Mouse (Mus musculus) forebrain, embryonic 15.5 days (tissue): ENCODE measurements at regions not wholly inside any gene's neighbourhood (a gene's known extent, or its start where the extent isn't known, plus 50 kb on each side); places are given as distances from the start of the nearest gene placed in this dataset.

Experiments used
- ATAC-seq: fragments of 200-750 bp; cut with Nextera tagmentation; replicated peaks from 2 replicates; pipeline ENCODE4 v1.8.0; 2017; ENCODE audit warnings: mild to moderate bottlenecking, moderate TSS enrichment, moderate library complexity
- H3K27ac ChIP-seq: fragments of 300-500 bp; sonication (generic); replicated peaks from 2 replicates; pipeline ENCODE4 v1.5.1; 2015; ENCODE audit warnings: mild to moderate bottlenecking, inconsistent platforms
- H3K27me3 ChIP-seq: fragments of 300-500 bp; sonication (generic); 2 replicates; pipeline ENCODE4 v1.6.1; 2015; ENCODE audit warnings: inconsistent platforms
- H3K36me3 ChIP-seq: fragments of 300-500 bp; sonication (generic); 2 replicates; pipeline ENCODE4 v1.6.1; 2015; ENCODE audit warnings: mild to moderate bottlenecking, inconsistent platforms
- H3K4me1 ChIP-seq: fragments of 300-500 bp; sonication (generic); 2 replicates; pipeline ENCODE4 v1.6.1; 2015; ENCODE audit warnings: inconsistent platforms
- H3K4me2 ChIP-seq: fragments of 300-500 bp; sonication (generic); replicated peaks from 2 replicates; pipeline ENCODE4 v1.6.1; 2015; ENCODE audit warnings: mild to moderate bottlenecking, inconsistent platforms
- H3K4me3 ChIP-seq: fragments of 300-500 bp; sonication (generic); 2 replicates; pipeline ENCODE4 v1.5.1; 2015; ENCODE audit warnings: mild to moderate bottlenecking, inconsistent platforms
- H3K9ac ChIP-seq: fragments of 300-500 bp; sonication (generic); replicated peaks from 2 replicates; pipeline ENCODE4 v1.6.1; 2015; ENCODE audit warnings: mild to moderate bottlenecking, inconsistent platforms
- H3K9me3 ChIP-seq: fragments of 300-500 bp; sonication (generic); 2 replicates; pipeline ENCODE4 v1.6.1; 2016; ENCODE audit warnings: inconsistent platforms
- WGBS: fragments of 180-500 bp; shearing (Covaris S2); methylation state at CpG from one replicate; pipeline ENCODE4 v1.1.7; 2015; ENCODE audit warnings: mixed read lengths; 5-methylcytosine and 5-hydroxymethylcytosine counted together

DNA sequence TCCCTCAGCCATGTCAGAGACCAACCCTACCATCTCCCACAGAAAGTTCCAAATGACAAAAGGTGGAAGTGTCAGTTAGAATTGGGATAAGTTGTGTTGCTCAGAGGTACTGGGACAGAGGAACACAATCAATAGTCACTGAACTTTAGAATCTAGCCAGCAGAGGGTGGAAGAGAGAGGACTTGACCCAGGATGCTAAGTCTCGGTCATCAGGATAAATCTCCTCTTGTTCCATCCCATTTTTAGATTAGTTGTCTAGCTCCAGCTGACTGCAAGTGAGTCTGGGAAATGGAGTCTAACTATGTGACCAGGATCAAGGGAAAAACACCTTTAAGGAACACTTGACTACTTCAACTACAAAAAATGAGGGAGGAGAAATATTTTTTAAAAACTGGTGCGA lies 91.5 kb downstream of the Fam84b start:
- Histone ChIP-seq H3K4me1 (no peaks in the 10 kb centered on the region), H3K27me3 (no peaks in the 10 kb centered on the region), H3K9ac (no peak overlapping the region), H3K4me3 (no peak overlapping the region), H3K36me3 (no peaks in the 10 kb centered on the region), H3K27ac (no peak overlapping the region), H3K9me3 (no peaks in the 10 kb centered on the region), H3K4me2 (no peak overlapping the region)
- WGBS: 80% methylated on average over 2 of the region's 2 CpGs
- ATAC-seq: no peak

DNA sequence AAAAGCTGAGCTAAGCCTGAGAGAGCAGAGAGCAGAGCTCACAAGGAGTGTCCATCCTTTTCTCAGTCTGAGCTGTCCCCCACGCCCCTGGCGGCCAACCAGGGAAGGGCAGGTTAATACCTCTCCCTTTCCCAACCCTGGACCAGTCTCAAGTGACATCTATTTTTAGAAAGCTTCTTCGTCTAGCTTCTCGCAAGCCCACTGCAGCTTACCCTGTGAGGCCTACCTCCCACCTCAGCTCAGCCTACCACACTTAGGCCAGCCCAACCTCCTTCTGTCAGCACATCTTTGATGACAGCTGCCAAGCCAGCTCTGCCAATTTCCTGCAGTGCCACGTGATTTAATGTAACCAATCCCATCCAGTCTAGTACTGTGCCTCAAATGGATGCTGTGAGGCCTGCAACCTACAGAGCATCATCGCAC lies 93.6 kb downstream of the Fam84b start:
- Histone ChIP-seq H3K27ac (no peak overlapping the region), H3K27me3 (no peaks in the 10 kb centered on the region), H3K4me1 (no peaks in the 10 kb centered on the region), H3K9me3 (no peaks in the 10 kb centered on the region), H3K36me3 (no peaks in the 10 kb centered on the region), H3K9ac (no peak overlapping the region), H3K4me2 (no peak overlapping the region), H3K4me3 (no peak overlapping the region)
- 31% methylated on average over 6 of the region's 6 CpGs for WGBS
- ATAC-seq: peak; percentile 70

DNA sequence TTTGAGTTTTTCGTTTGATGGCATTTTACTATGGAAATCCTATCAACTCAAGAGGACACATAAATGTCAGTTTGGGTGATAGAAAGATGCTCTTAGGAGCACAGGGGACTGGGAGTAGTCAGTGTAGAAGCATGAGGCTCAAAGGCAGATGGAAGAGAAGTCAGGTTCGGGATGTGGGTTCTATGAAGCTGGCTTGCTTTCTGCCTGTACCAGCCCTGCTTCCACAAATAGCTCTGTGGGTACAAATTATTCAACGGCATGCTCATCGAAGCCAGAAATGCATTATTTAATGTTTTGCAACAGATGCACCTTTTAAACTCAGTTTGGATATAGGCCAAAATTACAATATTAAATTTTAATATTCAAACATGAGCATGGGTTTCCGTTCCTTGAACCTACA lies 99.3 kb downstream of the Fam84b start:
- no peaks in the 10 kb centered on the region for H3K27me3 ChIP-seq
- no peak overlapping the region for H3K4me3 ChIP-seq
- no peaks in the 10 kb centered on the region for H3K4me1 ChIP-seq
- WGBS: 93% methylated on average over 5 of the region's 5 CpGs
- no peaks in the 10 kb centered on the region for H3K9me3 ChIP-seq
- no peak overlapping the region for H3K27ac ChIP-seq
- H3K9ac ChIP-seq: no peak overlapping the region
- no peak overlapping the region for H3K4me2 ChIP-seq
- no peak for ATAC-seq
- no peaks in the 10 kb centered on the region for H3K36me3 ChIP-seq

DNA sequence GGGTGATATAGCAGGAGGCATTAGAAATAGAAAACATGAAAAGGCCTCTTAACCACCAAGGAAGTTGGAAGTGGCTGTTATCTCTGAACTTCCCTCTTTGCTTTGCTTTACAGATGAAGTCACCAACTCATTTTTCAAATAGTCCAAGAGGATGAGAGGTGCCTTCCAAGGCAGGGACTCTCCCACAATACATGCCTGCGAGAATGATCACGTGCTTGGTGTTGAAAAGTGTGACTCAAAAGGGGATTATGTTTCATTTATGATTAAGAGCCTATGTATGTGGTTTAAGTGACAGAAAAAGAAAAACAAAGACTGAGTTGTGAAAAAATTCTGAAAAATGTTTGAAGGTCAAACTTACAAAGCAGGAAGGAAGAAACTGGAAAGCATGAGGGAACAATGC lies 114.0 kb downstream of the Fam84b start:
- Histone ChIP-seq H3K9me3 (no peaks in the 10 kb centered on the region), H3K27me3 (no peaks in the 10 kb centered on the region), H3K4me2 (no peak overlapping the region), H3K9ac (no peak overlapping the region), H3K27ac (no peak overlapping the region), H3K36me3 (no peaks in the 10 kb centered on the region), H3K4me1 (no peaks in the 10 kb centered on the region), H3K4me3 (no peak overlapping the region)
- 76% methylated on average over 2 of the region's 2 CpGs for WGBS
- ATAC-seq: no peak

DNA sequence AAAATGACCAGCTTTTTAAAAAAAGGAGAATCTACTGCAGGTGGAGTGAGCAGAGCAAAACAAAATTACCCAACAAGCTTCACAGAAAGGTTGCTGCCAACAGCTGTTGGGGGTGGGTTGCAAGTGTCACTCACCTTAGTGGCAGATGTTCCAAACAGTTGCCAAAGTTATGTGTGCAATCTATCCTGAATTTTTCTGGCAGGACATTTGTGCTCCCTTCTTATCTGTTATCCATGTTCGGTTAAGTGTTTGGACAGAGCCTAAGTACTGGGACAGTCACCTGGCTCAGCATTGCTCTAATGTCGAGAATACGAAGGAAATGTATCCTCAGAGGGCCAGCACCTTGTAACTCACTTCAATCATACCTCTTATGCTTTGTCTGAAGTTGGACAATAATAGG lies 115.3 kb downstream of the Fam84b start:
- no peak overlapping the region for H3K4me3 ChIP-seq
- no peak overlapping the region for H3K27ac ChIP-seq
- ATAC-seq: no peak
- no peaks in the 10 kb centered on the region for H3K27me3 ChIP-seq
- WGBS: 90% methylated on average over 3 of the region's 3 CpGs
- no peaks in the 10 kb centered on the region for H3K36me3 ChIP-seq
- H3K4me2 ChIP-seq: no peak overlapping the region
- no peak overlapping the region for H3K9ac ChIP-seq
- H3K4me1 ChIP-seq: no peaks in the 10 kb centered on the region
- H3K9me3 ChIP-seq: no peaks in the 10 kb centered on the region

DNA sequence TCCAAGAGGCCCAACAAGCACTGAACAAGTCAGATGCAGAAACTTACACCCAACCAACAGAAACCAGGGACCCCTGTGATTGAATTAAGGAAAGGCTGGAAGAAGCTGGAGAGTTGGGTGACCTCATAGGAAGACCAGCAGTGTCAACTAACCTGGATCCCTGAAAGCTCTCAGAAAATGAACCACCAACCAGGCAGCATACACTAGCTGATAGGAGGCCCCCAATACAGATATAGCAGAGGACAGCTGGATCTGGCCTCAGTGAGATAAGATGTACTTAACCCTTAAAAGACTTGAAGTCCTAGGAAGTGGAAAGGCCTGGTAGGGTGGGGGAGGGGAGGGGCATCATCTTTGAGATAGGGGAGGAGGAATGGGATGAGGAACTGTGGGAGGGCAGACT lies 121.2 kb downstream of the Fam84b start:
- H3K27me3 ChIP-seq: no peaks in the 10 kb centered on the region
- H3K4me2 ChIP-seq: no peak overlapping the region
- no peak for ATAC-seq
- no peak overlapping the region for H3K4me3 ChIP-seq
- no peak overlapping the region for H3K27ac ChIP-seq
- H3K9ac ChIP-seq: no peak overlapping the region
- no peaks in the 10 kb centered on the region for H3K36me3 ChIP-seq
- no peaks in the 10 kb centered on the region for H3K9me3 ChIP-seq
- H3K4me1 ChIP-seq: peaks cover 10% of the 10 kb centered on the region

DNA sequence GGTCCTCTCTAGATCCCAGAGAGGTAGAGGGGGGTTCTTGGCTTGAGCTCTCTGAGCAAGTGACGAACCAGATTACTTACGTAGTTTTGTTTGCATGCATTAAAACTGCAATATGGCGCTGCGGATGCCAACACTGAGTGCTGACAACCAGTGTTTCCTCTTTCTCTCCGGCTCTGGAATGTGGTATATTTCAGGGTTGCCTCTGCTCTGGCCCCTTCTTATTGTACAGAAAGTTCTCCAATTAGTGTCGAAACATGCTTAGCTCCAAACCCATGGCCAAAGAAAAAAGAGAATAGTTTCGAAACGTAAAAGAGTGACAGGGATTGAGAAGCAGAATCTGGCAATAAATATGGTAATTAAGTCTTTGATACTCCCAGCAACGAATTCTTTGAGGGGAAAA lies 124.8 kb downstream of the Fam84b start:
- no peak overlapping the region for H3K4me2 ChIP-seq
- H3K27me3 ChIP-seq: no peaks in the 10 kb centered on the region
- 10% methylated on average over 9 of the region's 9 CpGs for WGBS
- no peaks in the 10 kb centered on the region for H3K36me3 ChIP-seq
- no peaks in the 10 kb centered on the region for H3K9me3 ChIP-seq
- ATAC-seq: peak; percentile 70
- H3K4me1 ChIP-seq: peaks cover 10% of the 10 kb centered on the region
- H3K9ac ChIP-seq: no peak overlapping the region
- peak overlapping the region; percentile 41 for H3K27ac ChIP-seq
- H3K4me3 ChIP-seq: no peak overlapping the region

DNA sequence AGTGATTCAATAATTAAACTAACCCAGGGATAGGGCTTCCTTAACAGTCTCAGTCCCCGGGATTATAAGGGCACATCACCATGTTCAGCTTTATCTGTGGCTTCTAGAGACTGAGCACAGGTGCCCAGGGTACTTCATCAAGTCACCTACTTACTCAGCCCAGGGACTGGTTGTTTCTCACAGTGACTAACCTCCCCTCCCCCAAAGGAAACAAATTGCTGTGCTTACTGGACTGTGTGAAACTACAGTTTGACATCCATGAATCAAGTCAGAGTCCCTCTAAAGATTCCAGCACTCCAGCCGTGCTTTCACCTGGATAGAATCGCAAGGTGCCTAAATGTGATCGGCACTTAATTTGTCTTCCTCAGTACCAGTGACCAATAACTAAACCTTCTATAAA lies 125.2 kb downstream of the Fam84b start:
- peak; percentile 78 for ATAC-seq
- H3K27ac ChIP-seq: peak overlapping the region; percentile 41
- H3K4me2 ChIP-seq: no peak overlapping the region

DNA sequence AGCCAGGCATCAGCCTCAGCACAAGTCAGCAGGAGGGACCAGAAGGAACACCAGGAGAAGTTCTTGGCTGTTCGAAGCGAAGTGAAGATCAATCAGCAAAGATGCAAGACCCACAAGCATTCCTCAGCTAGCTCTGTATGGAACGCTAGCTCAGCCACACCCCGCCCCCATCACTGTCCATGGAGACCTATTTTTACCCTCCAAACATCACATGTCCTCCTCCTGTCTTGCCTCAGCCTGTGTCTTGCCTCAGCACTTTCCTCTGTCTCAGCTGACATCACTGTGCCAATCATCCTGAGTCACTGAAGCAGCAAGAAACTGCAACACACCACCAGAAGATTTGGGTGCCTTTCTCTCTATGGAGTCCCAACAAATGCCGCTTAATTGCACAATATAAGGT lies 134.2 kb downstream of the Fam84b start:
- ATAC-seq: no peak
- no peak overlapping the region for H3K4me2 ChIP-seq
- no peaks in the 10 kb centered on the region for H3K36me3 ChIP-seq
- H3K9me3 ChIP-seq: no peaks in the 10 kb centered on the region
- no peaks in the 10 kb centered on the region for H3K27me3 ChIP-seq
- no peak overlapping the region for H3K9ac ChIP-seq
- no peaks in the 10 kb centered on the region for H3K4me1 ChIP-seq
- H3K4me3 ChIP-seq: no peak overlapping the region
- H3K27ac ChIP-seq: no peak overlapping the region
- 94% methylated on average over 5 of the region's 5 CpGs for WGBS

More for the DNA sequence above, 125.2 kb downstream of the Fam84b start:
- Histone ChIP-seq H3K27me3 (no peaks in the 10 kb centered on the region), H3K9me3 (no peaks in the 10 kb centered on the region), H3K9ac (no peak overlapping the region), H3K4me3 (no peak overlapping the region), H3K4me1 (peaks cover 10% of the 10 kb centered on the region), H3K36me3 (no peaks in the 10 kb centered on the region)
- WGBS: 51% methylated on average over 4 of the region's 4 CpGs

DNA sequence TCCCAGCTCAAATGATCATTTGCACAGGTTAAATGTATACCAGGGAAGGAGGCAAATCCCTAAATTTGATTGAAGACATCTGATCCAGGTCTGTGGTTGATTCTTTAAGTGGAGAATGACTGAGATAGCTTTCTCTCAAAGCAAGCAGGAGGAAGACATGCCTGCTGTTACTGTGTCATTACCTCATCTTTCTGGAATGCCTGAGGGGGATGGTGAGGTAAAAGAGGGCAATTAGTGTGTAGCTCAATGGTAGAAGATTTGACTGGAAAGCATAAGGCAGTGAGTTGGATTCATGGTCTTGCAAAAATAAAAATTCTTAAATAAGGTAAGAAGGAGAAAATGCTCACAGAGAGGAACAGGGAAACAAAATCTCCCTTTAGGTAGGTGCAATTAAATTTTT lies 144.9 kb downstream of the Fam84b start:
- Histone ChIP-seq H3K4me3 (no peak overlapping the region), H3K9me3 (no peaks in the 10 kb centered on the region), H3K9ac (no peak overlapping the region), H3K27ac (no peak overlapping the region), H3K4me2 (no peak overlapping the region), H3K27me3 (no peaks in the 10 kb centered on the region), H3K36me3 (no peaks in the 10 kb centered on the region), H3K4me1 (no peaks in the 10 kb centered on the region)
- 0 out of 2 replicates have a peak, but pooled peaks have one; percentile 58 for ATAC-seq

DNA sequence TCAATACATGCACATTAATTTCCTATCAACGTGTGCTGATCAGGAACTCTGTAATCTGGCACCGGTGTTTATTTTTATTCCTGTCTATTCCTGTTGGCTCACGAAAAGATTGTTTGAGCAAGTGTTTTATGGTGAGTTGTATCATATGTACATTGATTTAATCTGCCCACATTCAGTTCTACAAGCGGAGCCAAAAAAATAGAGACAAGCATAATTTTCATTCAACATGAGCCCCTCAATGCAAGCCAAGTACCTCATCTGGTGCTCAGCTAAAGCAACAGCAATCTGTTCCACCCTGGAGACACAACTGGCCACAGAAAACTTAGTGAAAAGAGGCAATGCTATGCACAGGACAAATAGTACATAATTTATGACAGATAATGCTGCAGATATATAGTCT lies 147.6 kb downstream of the Fam84b start:
- Histone ChIP-seq H3K4me3 (no peak overlapping the region), H3K9ac (no peak overlapping the region), H3K27ac (no peak overlapping the region), H3K9me3 (no peaks in the 10 kb centered on the region), H3K4me1 (no peaks in the 10 kb centered on the region), H3K4me2 (no peak overlapping the region), H3K27me3 (no peaks in the 10 kb centered on the region), H3K36me3 (no peaks in the 10 kb centered on the region)
- 0 out of 2 replicates have a peak, but pooled peaks have one; percentile 16 for ATAC-seq
- WGBS: 67% methylated on average over 4 of the region's 4 CpGs

DNA sequence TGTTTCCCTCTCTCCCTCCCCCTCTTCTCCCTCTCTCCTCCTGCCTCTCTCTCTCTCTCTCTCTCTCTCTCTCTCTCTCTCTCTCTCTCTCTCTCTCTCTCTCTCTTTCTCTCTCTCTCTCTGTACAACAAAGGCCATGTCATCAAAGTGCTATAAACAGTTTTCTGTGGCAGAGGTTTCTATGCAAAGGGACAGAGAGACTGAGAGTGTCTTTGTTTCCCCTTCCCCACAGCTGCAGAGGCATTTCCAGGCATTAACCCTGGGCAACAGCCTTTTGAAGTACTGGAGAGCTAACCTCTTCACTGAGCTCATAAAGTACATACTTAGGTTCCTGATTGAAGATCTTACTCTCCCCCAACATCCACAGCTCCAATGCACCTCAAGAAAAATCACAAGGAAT lies 152.3 kb downstream of the Fam84b start:
- Histone ChIP-seq H3K9me3 (no peaks in the 10 kb centered on the region), H3K4me2 (no peak overlapping the region), H3K27ac (no peak overlapping the region), H3K27me3 (no peaks in the 10 kb centered on the region), H3K9ac (no peak overlapping the region), H3K4me3 (no peak overlapping the region), H3K36me3 (no peaks in the 10 kb centered on the region), H3K4me1 (no peaks in the 10 kb centered on the region)
- no peak for ATAC-seq

DNA sequence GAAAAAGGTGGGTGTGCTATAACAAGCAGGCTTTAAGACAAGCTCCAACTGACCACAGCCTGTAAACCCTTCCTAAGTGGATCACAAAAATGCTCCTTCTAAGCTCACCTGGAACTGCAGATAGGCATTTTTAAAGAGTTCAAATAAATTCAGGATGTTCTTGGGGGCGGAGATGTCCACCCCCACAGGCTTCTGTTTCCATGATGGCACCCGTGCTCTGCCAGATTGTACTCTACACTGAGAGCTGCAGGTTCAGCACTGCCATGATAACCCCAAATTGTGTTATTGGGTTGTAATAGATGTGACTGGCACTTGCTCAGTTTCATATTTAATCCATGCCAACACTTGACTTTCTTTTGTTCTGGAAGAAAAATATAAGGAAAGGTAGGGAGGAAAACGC lies 158.8 kb downstream of the Fam84b start:
- 95% methylated on average over 3 of the region's 3 CpGs for WGBS
- H3K27ac ChIP-seq: no peak overlapping the region
- no peak for ATAC-seq
- no peak overlapping the region for H3K4me2 ChIP-seq
- no peak overlapping the region for H3K4me3 ChIP-seq
- no peaks in the 10 kb centered on the region for H3K27me3 ChIP-seq
- H3K4me1 ChIP-seq: no peaks in the 10 kb centered on the region
- no peak overlapping the region for H3K9ac ChIP-seq
- H3K9me3 ChIP-seq: no peaks in the 10 kb centered on the region
- H3K36me3 ChIP-seq: no peaks in the 10 kb centered on the region
